In genomic region chr3:103489786-103490185, GRCm38 (mm10) we compare ENCODE assay signal across 18 mouse cellular contexts.
"Had no signal": no experiment of that assay in that cellular context is flagged by ENCODE, and none has a peak within 500 bp of the region (broad histone marks: within the 10 kb centered on the region; RNA-seq: fewer than 3 reads in every experiment).

No protein-coding gene starts in this region.

- DNase-seq: kidney, adult 2 months; kidney, postnatal 25 days; layer of hippocampus, postnatal 36 days; liver; liver, embryonic 13.5 days; liver, postnatal 0 days; right cerebral cortex, postnatal 4 days; spleen, adult 18-20 months; thymus, adult 18-20 months; thymus, postnatal 14 days had no signal

- ATAC-seq: liver, postnatal 0 days; lung, postnatal 0 days; midbrain, embryonic 15.5 days had no signal

- H3K9ac ChIP-seq: kidney, embryonic 15.5 days; limb, embryonic 12.5 days; liver, embryonic 13.5 days; liver, postnatal 0 days; midbrain, embryonic 15.5 days; neural tube, embryonic 12.5 days had no signal

- H3K36me3 ChIP-seq: kidney, embryonic 15.5 days; limb, embryonic 12.5 days; liver, embryonic 13.5 days; midbrain, embryonic 15.5 days; neural tube, embryonic 12.5 days had no signal

- H3K9me3 ChIP-seq: kidney, embryonic 15.5 days; limb, embryonic 12.5 days; liver, embryonic 13.5 days; megakaryocyte, embryonic 14.5 days; midbrain, embryonic 15.5 days; neural tube, embryonic 12.5 days had no signal

- H3K27ac ChIP-seq: kidney, embryonic 15.5 days; limb, embryonic 12.5 days; liver, embryonic 13.5 days; macrophage; midbrain, embryonic 15.5 days; neural tube, embryonic 12.5 days had no signal

- H3K4me3 ChIP-seq: kidney, embryonic 15.5 days; limb, embryonic 12.5 days; liver, embryonic 13.5 days; megakaryocyte, embryonic 14.5 days; midbrain, embryonic 15.5 days; neural tube, embryonic 12.5 days had no signal

- H3K4me2 ChIP-seq: kidney, embryonic 15.5 days; limb, embryonic 12.5 days; liver, embryonic 13.5 days; midbrain, embryonic 11.5 days; midbrain, embryonic 15.5 days; neural tube, embryonic 12.5 days had no signal

- H3K27me3 ChIP-seq: kidney, embryonic 15.5 days; limb, embryonic 12.5 days; liver, embryonic 13.5 days; megakaryocyte, embryonic 14.5 days; midbrain, embryonic 15.5 days; neural tube, embryonic 12.5 days had no signal

- H3K4me1 ChIP-seq: kidney, embryonic 15.5 days; liver, embryonic 13.5 days; midbrain, embryonic 15.5 days; neural tube, embryonic 12.5 days had no signal
